Mouse (Mus musculus) stomach, postnatal 0 days (tissue): ENCODE measurements around the gene Tmem217.

Source experiments
- CTCF ChIP-seq: IDR thresholded peaks from 2 replicates; pipeline ENCODE4 v1.5.1; 2016; ENCODE audit warnings: antibody characterized with exemption, low read depth, mild to moderate bottlenecking, moderate library complexity
- EP300 ChIP-seq: optimal IDR thresholded peaks from 2 replicates; pipeline ENCODE3; 2016; ENCODE audit warnings: antibody characterized with exemption

- TF ChIP-seq EP300 (no peak), CTCF (no peak)
These were observed 26.6 kb downstream of the Tmem217 start for GRCm38 (mm10) chr17:29525613-29526012.
